Mouse (Mus musculus): ENCODE results near the gene Topbp1. TPM values are rescaled to one million over a fixed set of nuclear protein-coding genes. Genes with fewer than 3 reads are reported as not detected.

Gene Topbp1
- total and polyA plus RNA-seq, 3 experiments: 59.7 to 472 (median 298) TPM

- DNase-seq (ENCODE audit: low spot score) (peak; percentile 23), ATAC-seq (ENCODE audit: extremely low read depth, insufficient number of reproducible peaks, low FRiP score, poor library complexity, severe bottlenecking) (peak; percentile 55)
- no peaks in the 10 kb centered on the region for H3K27me3 ChIP-seq (ENCODE audit: insufficient read depth, low read length)
- no peaks in the 10 kb centered on the region for H3K9me3 ChIP-seq (replicated peaks)
- H3K4me3 ChIP-seq (ENCODE audit: low read depth, low read length): peak overlapping the region; percentile 65; the same call in 1 of the 2 replicates
- H3K36me3 ChIP-seq (replicated peaks): peaks cover 19% of the 10 kb centered on the region
- H3K4me1 ChIP-seq (ENCODE audit: insufficient read depth, low read depth, low read length): peaks cover 52% of the 10 kb centered on the region
- TF ChIP-seq CTCF (IDR thresholded peaks at IDR 0.05; ENCODE audit: low read depth, low read length) (no peak), POLR2AphosphoS5 (IDR thresholded peaks at IDR 0.05; ENCODE audit: insufficient replicate concordance, low read depth, low read length) (no peak), TAL1 (conservative IDR thresholded peaks at IDR 0.05; ENCODE audit: low read depth, low read length) (no peak), GATA1 (IDR thresholded peaks at IDR 0.05; ENCODE audit: borderline replicate concordance, low read length) (no peak), GATA2 (IDR thresholded peaks at IDR 0.05; ENCODE audit: borderline replicate concordance, low read depth, low read length) (no peak)
These were observed 18.6 kb upstream of the Topbp1 start for GRCm38 (mm10) chr9:103286396-103286795.

GRCm38 (mm10) chr9:103286901-103287422 lies 18.1 kb upstream of the Topbp1 start:
- Histone ChIP-seq H3K9me3 (replicated peaks) (no peaks in the 10 kb centered on the region), H3K4me3 (ENCODE audit: low read depth, low read length) (peak overlapping the region; percentile 65), H3K36me3 (replicated peaks) (peaks cover 15% of the 10 kb centered on the region), H3K4me1 (ENCODE audit: insufficient read depth, low read depth, low read length) (peaks cover 52% of the 10 kb centered on the region), H3K27me3 (ENCODE audit: insufficient read depth, low read length) (no peaks in the 10 kb centered on the region)
- ATAC-seq (ENCODE audit: extremely low read depth, insufficient number of reproducible peaks, low FRiP score, poor library complexity, severe bottlenecking): no peak
- TF ChIP-seq POLR2AphosphoS5 (IDR thresholded peaks at IDR 0.05; ENCODE audit: insufficient replicate concordance, low read depth, low read length): no peak
- TF ChIP-seq GATA1 (IDR thresholded peaks at IDR 0.05; ENCODE audit: borderline replicate concordance, low read length): no peak
- no peak for TF ChIP-seq TAL1 (conservative IDR thresholded peaks at IDR 0.05; ENCODE audit: low read depth, low read length)
- TF ChIP-seq GATA2 (IDR thresholded peaks at IDR 0.05; ENCODE audit: borderline replicate concordance, low read depth, low read length): no peak
- no peak for TF ChIP-seq CTCF (IDR thresholded peaks at IDR 0.05; ENCODE audit: low read depth, low read length)
- no peak for DNase-seq (ENCODE audit: low spot score)

GRCm38 (mm10) chr9:103287840-103288488 lies 17.1 kb upstream of the Topbp1 start:
- no peak for TF ChIP-seq POLR2AphosphoS5 (IDR thresholded peaks at IDR 0.05; ENCODE audit: insufficient replicate concordance, low read depth, low read length)
- TF ChIP-seq TAL1 (conservative IDR thresholded peaks at IDR 0.05; ENCODE audit: low read depth, low read length): peak; percentile 71
- DNase-seq (ENCODE audit: low spot score) (peak; percentile 60), ATAC-seq (ENCODE audit: extremely low read depth, insufficient number of reproducible peaks, low FRiP score, poor library complexity, severe bottlenecking) (peak; percentile 83)
- H3K36me3 ChIP-seq (replicated peaks): peaks cover 8% of the 10 kb centered on the region
- peak overlapping the region; percentile 73 for H3K4me3 ChIP-seq (ENCODE audit: low read depth, low read length)
- H3K4me1 ChIP-seq (ENCODE audit: insufficient read depth, low read depth, low read length): peaks cover 50% of the 10 kb centered on the region
- no peaks in the 10 kb centered on the region for H3K27me3 ChIP-seq (ENCODE audit: insufficient read depth, low read length)
- H3K9me3 ChIP-seq (replicated peaks): no peaks in the 10 kb centered on the region

GRCm38 (mm10) chr9:103288489-103289180 lies 16.4 kb upstream of the Topbp1 start:
- H3K27me3 ChIP-seq (ENCODE audit: insufficient read depth, low read length): no peaks in the 10 kb centered on the region
- peak; percentile 30 for DNase-seq (ENCODE audit: low spot score)

GRCm38 (mm10) chr9:103294507-103294906 lies 10.5 kb upstream of the Topbp1 start:
- TF ChIP-seq TAL1 (conservative IDR thresholded peaks at IDR 0.05; ENCODE audit: low read depth, low read length) (no peak), CTCF (IDR thresholded peaks at IDR 0.05; ENCODE audit: low read depth, low read length) (no peak), POLR2AphosphoS5 (IDR thresholded peaks at IDR 0.05; ENCODE audit: insufficient replicate concordance, low read depth, low read length) (no peak), GATA2 (IDR thresholded peaks at IDR 0.05; ENCODE audit: borderline replicate concordance, low read depth, low read length) (no peak), GATA1 (IDR thresholded peaks at IDR 0.05; ENCODE audit: borderline replicate concordance, low read length) (no peak)

More at GRCm38 (mm10) chr9:103288489-103289180, 16.4 kb upstream of the Topbp1 start:
- ATAC-seq (ENCODE audit: extremely low read depth, insufficient number of reproducible peaks, low FRiP score, poor library complexity, severe bottlenecking): peak; percentile 26; the same call in 1 of the 2 replicates
- no peak for TF ChIP-seq TAL1 (conservative IDR thresholded peaks at IDR 0.05; ENCODE audit: low read depth, low read length)
- no peak for TF ChIP-seq GATA1 (IDR thresholded peaks at IDR 0.05; ENCODE audit: borderline replicate concordance, low read length)
- no peak for TF ChIP-seq GATA2 (IDR thresholded peaks at IDR 0.05; ENCODE audit: borderline replicate concordance, low read depth, low read length)
- TF ChIP-seq CTCF (IDR thresholded peaks at IDR 0.05; ENCODE audit: low read depth, low read length): no peak
- TF ChIP-seq POLR2AphosphoS5 (IDR thresholded peaks at IDR 0.05; ENCODE audit: insufficient replicate concordance, low read depth, low read length): no peak
- H3K9me3 ChIP-seq (replicated peaks): no peaks in the 10 kb centered on the region
- H3K36me3 ChIP-seq (replicated peaks): peaks cover 12% of the 10 kb centered on the region
- H3K4me1 ChIP-seq (ENCODE audit: insufficient read depth, low read depth, low read length): peaks cover 50% of the 10 kb centered on the region
- peak overlapping the region; percentile 73 for H3K4me3 ChIP-seq (ENCODE audit: low read depth, low read length)

GRCm38 (mm10) chr9:103301086-103301485 lies 3.9 kb upstream of the Topbp1 start:
- DNase-seq (ENCODE audit: low spot score) (no peak), ATAC-seq (ENCODE audit: extremely low read depth, insufficient number of reproducible peaks, low FRiP score, poor library complexity, severe bottlenecking) (no peak)
- H3K9me3 ChIP-seq (replicated peaks): no peaks in the 10 kb centered on the region
- no peaks in the 10 kb centered on the region for H3K27me3 ChIP-seq (ENCODE audit: insufficient read depth, low read length)
- no peak for TF ChIP-seq POLR2AphosphoS5 (IDR thresholded peaks at IDR 0.05; ENCODE audit: insufficient replicate concordance, low read depth, low read length)
- TF ChIP-seq GATA2 (IDR thresholded peaks at IDR 0.05; ENCODE audit: borderline replicate concordance, low read depth, low read length): no peak
- peaks cover 12% of the 10 kb centered on the region; the same call in 1 of the 2 replicates for H3K4me1 ChIP-seq (ENCODE audit: insufficient read depth, low read depth, low read length)
- peaks cover 24% of the 10 kb centered on the region for H3K36me3 ChIP-seq (replicated peaks)
- no peak overlapping the region for H3K4me3 ChIP-seq (ENCODE audit: low read depth, low read length)

More at GRCm38 (mm10) chr9:103294507-103294906, 10.5 kb upstream of the Topbp1 start:
- ATAC-seq (ENCODE audit: extremely low read depth, insufficient number of reproducible peaks, low FRiP score, poor library complexity, severe bottlenecking) (peak; percentile 22; the same call in 1 of the 2 replicates), DNase-seq (ENCODE audit: low spot score) (no peak)
- H3K4me1 ChIP-seq (ENCODE audit: insufficient read depth, low read depth, low read length): peaks cover 3% of the 10 kb centered on the region; the same call in 1 of the 2 replicates
- no peaks in the 10 kb centered on the region for H3K27me3 ChIP-seq (ENCODE audit: insufficient read depth, low read length)
- H3K9me3 ChIP-seq (replicated peaks): no peaks in the 10 kb centered on the region
- no peak overlapping the region for H3K4me3 ChIP-seq (ENCODE audit: low read depth, low read length)
- peaks cover 4% of the 10 kb centered on the region for H3K36me3 ChIP-seq (replicated peaks)
